Mouse (Mus musculus): Measurements from ENCODE around the gene Shoc2. TPM values are rescaled to one million over a fixed set of nuclear protein-coding genes. Genes with fewer than 3 reads are reported as not detected.
A peak's percentile ranks its signal among the peaks of the same experiment; 100 is the strongest.

Shoc2 gene
- total RNA-seq (2021) (10 to 100 TPM; 25.4 to 26.1 TPM), polyA plus RNA-seq (2012; rRNA removed) (12.3 and 34.2 TPM in 2 replicates)
- long read RNA-seq, partial matches to known transcripts: 12 of 33 reads
- long read RNA-seq, other reads (novel, unspliced or antisense): 17 of 33 reads

GRCm38 (mm10) chr19:53943802-53944785 is at the start of gene Shoc2, which contains the start of gene Bbip1:
Gene Shoc2 (plus strand): TSS chr19:53944306.
Gene Bbip1 (minus strand): TSS chr19:53944627.
- peak; percentile 96 to 100 for DNase-seq
- intact Hi-C loops (cut with DNase I): loop anchor here (2.0 to 10.0 kb wide), 3 partner anchors 41 to 549 kb away; partner anchors contain the start of gene Smndc1
- Histone ChIP-seq H3K79me2 (replicated peaks; ENCODE audit: control insufficient read depth, insufficient read depth, low read length) (peaks cover 3% of the 10 kb centered on the region), H3K9ac (ENCODE audit: low read depth, low read length) (peak within 1 kb of the TSS; percentile 86), H3K4me3 (peak within 1 kb of the TSS; percentile 75), H3K27me3 (ENCODE audit: control insufficient read depth, insufficient read depth, low read length) (no peaks in the 10 kb centered on the region), H3K36me3 (ENCODE audit: control insufficient read depth, insufficient read depth, low read length) (peaks cover 2% of the 10 kb centered on the region), H3K4me1 (ENCODE audit: control insufficient read depth, insufficient read depth, low read length) (peaks cover 3% of the 10 kb centered on the region), H3K27ac (peak within 1 kb of the TSS; percentile 97)
- WGBS: under 1% methylated on average over 62 of the region's 62 CpGs
- TF ChIP-seq POLR2A (IDR thresholded peaks at IDR 0.05; ENCODE audit: insufficient read depth, low read depth, low read length): peak; percentile 88
- TF ChIP-seq CTCF (IDR thresholded peaks at IDR 0.05): peak; percentile 42
- peak; percentile 60; the same call in 1 of the 2 replicates for TF ChIP-seq EP300 (IDR thresholded peaks at IDR 0.05; ENCODE audit: insufficient read depth, low read depth, low read length)

DNA sequence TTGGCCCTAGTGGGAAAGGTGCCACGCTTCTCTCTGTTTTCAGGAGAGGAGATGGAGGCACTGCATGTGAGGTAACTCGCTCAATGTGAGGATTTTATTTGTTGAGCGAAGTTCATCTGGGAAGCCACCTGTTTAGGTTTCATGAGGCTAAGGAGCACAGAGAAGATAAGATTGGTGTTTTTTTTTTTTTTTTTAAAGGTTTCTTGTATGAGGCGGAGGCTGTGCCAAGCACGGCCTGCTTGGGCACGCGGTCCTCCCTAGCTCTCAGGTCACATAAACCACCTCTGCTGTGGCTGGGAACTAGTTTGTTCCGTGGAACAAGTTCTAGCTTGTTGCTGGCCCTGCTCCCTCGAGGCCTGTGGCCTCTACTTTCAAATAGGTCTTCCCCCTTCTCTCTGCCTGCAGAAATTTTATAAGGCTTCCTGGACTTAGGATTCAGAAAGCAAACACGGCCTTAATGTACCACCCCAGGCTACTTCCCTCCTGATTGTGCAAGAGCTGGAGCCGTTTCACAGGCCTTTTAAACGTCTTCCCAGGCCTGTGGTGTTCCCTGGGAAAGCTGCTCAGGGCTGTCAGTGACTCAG is 49.5 kb upstream of the Shoc2 start:
- Histone ChIP-seq H3K27me3 (ENCODE audit: control insufficient read depth, insufficient read depth, low read length) (no peaks in the 10 kb centered on the region), H3K79me2 (replicated peaks; ENCODE audit: control insufficient read depth, insufficient read depth, low read length) (no peaks in the 10 kb centered on the region), H3K4me1 (ENCODE audit: control insufficient read depth, insufficient read depth, low read length) (peaks cover 8% of the 10 kb centered on the region), H3K27ac (peak overlapping the region; percentile 12; the same call in 1 of the 2 replicates), H3K4me3 (no peak overlapping the region), H3K36me3 (ENCODE audit: control insufficient read depth, insufficient read depth, low read length) (no peaks in the 10 kb centered on the region), H3K9ac (ENCODE audit: low read depth, low read length) (no peak overlapping the region)
- peak; percentile 53 to 61 for DNase-seq
- TF ChIP-seq EP300 (IDR thresholded peaks at IDR 0.05; ENCODE audit: insufficient read depth, low read depth, low read length) (no peak), CTCF (IDR thresholded peaks at IDR 0.05) (no peak), POLR2A (IDR thresholded peaks at IDR 0.05; ENCODE audit: insufficient read depth, low read depth, low read length) (no peak)
- intact Hi-C loops (cut with DNase I): no loop called here
- 79% methylated on average over 12 of the region's 12 CpGs for WGBS

- DNase-seq: peak in 1 of 2 experiments; percentile 20
- Histone ChIP-seq H3K9ac (ENCODE audit: low read depth, low read length) (no peak overlapping the region), H3K4me1 (ENCODE audit: control insufficient read depth, insufficient read depth, low read length) (peaks cover 13% of the 10 kb centered on the region), H3K36me3 (ENCODE audit: control insufficient read depth, insufficient read depth, low read length) (no peaks in the 10 kb centered on the region), H3K79me2 (replicated peaks; ENCODE audit: control insufficient read depth, insufficient read depth, low read length) (no peaks in the 10 kb centered on the region), H3K27ac (peak overlapping the region; percentile 54), H3K27me3 (ENCODE audit: control insufficient read depth, insufficient read depth, low read length) (no peaks in the 10 kb centered on the region), H3K4me3 (no peak overlapping the region)
- WGBS: 47% methylated on average over 5 of the region's 5 CpGs
- TF ChIP-seq CTCF (IDR thresholded peaks at IDR 0.05): no peak
- no peak for TF ChIP-seq POLR2A (IDR thresholded peaks at IDR 0.05; ENCODE audit: insufficient read depth, low read depth, low read length)
- no peak for TF ChIP-seq EP300 (IDR thresholded peaks at IDR 0.05; ENCODE audit: insufficient read depth, low read depth, low read length)
- intact Hi-C loops (cut with DNase I): no loop called here
Measured at GRCm38 (mm10) chr19:53898046-53898445, 46.1 kb upstream of the Shoc2 start.

DNA sequence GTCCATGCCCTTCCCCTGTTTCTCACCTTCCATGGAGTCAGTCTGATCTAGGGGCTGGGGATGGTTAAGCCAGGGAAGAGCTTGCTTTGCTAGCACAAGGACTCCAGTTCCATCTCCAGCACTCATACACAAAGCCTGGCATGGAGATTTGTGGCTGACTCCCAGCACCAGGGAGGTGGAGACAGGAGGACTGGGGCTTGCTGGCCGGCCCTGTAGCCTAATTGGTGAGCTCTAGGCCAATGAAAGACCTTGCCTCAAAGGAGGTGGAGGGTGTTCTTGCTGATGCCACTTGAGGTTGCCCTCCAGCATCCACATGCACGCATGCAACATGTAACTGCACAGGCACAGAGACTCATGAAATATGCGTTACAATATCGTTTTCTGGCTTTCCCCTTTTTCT is 45.6 kb upstream of the Shoc2 start:
- WGBS: 66% methylated on average over 4 of the region's 4 CpGs
- intact Hi-C loops (cut with DNase I): no loop called here

GRCm38 (mm10) chr19:53898970-53899900 is 44.9 kb upstream of the Shoc2 start:
- Histone ChIP-seq H3K27ac (no peak overlapping the region; the same call in 1 of the 2 replicates), H3K4me3 (no peak overlapping the region), H3K79me2 (replicated peaks; ENCODE audit: control insufficient read depth, insufficient read depth, low read length) (peaks cover 3% of the 10 kb centered on the region; the same call in 1 of the 2 replicates), H3K4me1 (ENCODE audit: control insufficient read depth, insufficient read depth, low read length) (peaks cover 13% of the 10 kb centered on the region), H3K9ac (ENCODE audit: low read depth, low read length) (no peak overlapping the region), H3K36me3 (ENCODE audit: control insufficient read depth, insufficient read depth, low read length) (no peaks in the 10 kb centered on the region), H3K27me3 (ENCODE audit: control insufficient read depth, insufficient read depth, low read length) (no peaks in the 10 kb centered on the region)
- TF ChIP-seq CTCF (IDR thresholded peaks at IDR 0.05): no peak
- TF ChIP-seq POLR2A (IDR thresholded peaks at IDR 0.05; ENCODE audit: insufficient read depth, low read depth, low read length): no peak
- TF ChIP-seq EP300 (IDR thresholded peaks at IDR 0.05; ENCODE audit: insufficient read depth, low read depth, low read length): no peak
- 83% methylated on average over 25 of the region's 25 CpGs for WGBS
- DNase-seq: no peak
- intact Hi-C loops (cut with DNase I): no loop called here

More for the DNA sequence above, 45.6 kb upstream of the Shoc2 start:
- TF ChIP-seq CTCF (IDR thresholded peaks at IDR 0.05): no peak
- TF ChIP-seq POLR2A (IDR thresholded peaks at IDR 0.05; ENCODE audit: insufficient read depth, low read depth, low read length): no peak; the same call in 1 of the 2 replicates
- peaks cover 13% of the 10 kb centered on the region for H3K4me1 ChIP-seq (ENCODE audit: control insufficient read depth, insufficient read depth, low read length)
- H3K4me3 ChIP-seq: no peak overlapping the region
- no peak overlapping the region for H3K9ac ChIP-seq (ENCODE audit: low read depth, low read length)
- no peaks in the 10 kb centered on the region for H3K27me3 ChIP-seq (ENCODE audit: control insufficient read depth, insufficient read depth, low read length)
- DNase-seq: peak in 1 of 2 experiments; percentile 40
- H3K79me2 ChIP-seq (replicated peaks; ENCODE audit: control insufficient read depth, insufficient read depth, low read length): no peaks in the 10 kb centered on the region
- no peaks in the 10 kb centered on the region for H3K36me3 ChIP-seq (ENCODE audit: control insufficient read depth, insufficient read depth, low read length)
- H3K27ac ChIP-seq: peak overlapping the region; percentile 54
